Comparison of ENCODE assay signal across 7 mouse cellular contexts in genomic region chr6:55443927-55444688, GRCm38 (mm10). TPM values are rescaled to one million over a fixed set of nuclear protein-coding genes. Genes with fewer than 3 reads are reported as not detected.
DNase-seq lines count a peak whose midpoint lies in the region; ATAC-seq lines count a peak whose summit lies in the region.

No protein-coding gene starts in this region.

- H3K9ac ChIP-seq in hindbrain, embryonic 11.5 days (ENCODE audit: low read depth, low read length), result no peak overlapping the region
- H3K9ac ChIP-seq in midbrain, embryonic 14.5 days (replicated peaks; ENCODE audit: low read length), result no peak overlapping the region
- H3K9ac ChIP-seq in kidney, embryonic 15.5 days, result no peak overlapping the region

- no peaks in the 10 kb centered on the region for H3K36me3 ChIP-seq in hindbrain, embryonic 11.5 days (ENCODE audit: control insufficient read depth, insufficient read depth, low read length)
- no peaks in the 10 kb centered on the region for H3K36me3 ChIP-seq in midbrain, embryonic 14.5 days (ENCODE audit: control insufficient read depth, insufficient read depth, low read length)
- H3K36me3 ChIP-seq in kidney, embryonic 15.5 days, result no peaks in the 10 kb centered on the region

- no peaks in the 10 kb centered on the region for H3K9me3 ChIP-seq in hindbrain, embryonic 11.5 days (ENCODE audit: control insufficient read depth, low read length)
- H3K9me3 ChIP-seq in midbrain, embryonic 14.5 days (ENCODE audit: control insufficient read depth, low read length), result no peaks in the 10 kb centered on the region
- no peaks in the 10 kb centered on the region for H3K9me3 ChIP-seq in kidney, embryonic 15.5 days (replicated peaks)

- 17% methylated on average over 2 of the region's 2 CpGs for WGBS in hindbrain, embryonic 11.5 days
- 5% methylated on average over 2 of the region's 2 CpGs for WGBS in midbrain, embryonic 14.5 days
- 22% methylated on average over 2 of the region's 2 CpGs for WGBS in kidney, embryonic 15.5 days

- no peak overlapping the region for H3K4me3 ChIP-seq in hindbrain, embryonic 11.5 days (ENCODE audit: low read depth, low read length)
- H3K4me3 ChIP-seq in midbrain, embryonic 14.5 days (replicated peaks; ENCODE audit: low read depth, low read length), result no peak overlapping the region
- H3K4me3 ChIP-seq in kidney, embryonic 15.5 days (replicated peaks), result no peak overlapping the region

- peak; percentile 96 for ATAC-seq in hindbrain, embryonic 11.5 days (ENCODE audit: low FRiP score)
- ATAC-seq in midbrain, embryonic 14.5 days (ENCODE audit: low FRiP score, low TSS enrichment), result peak; percentile 94
- no peak for ATAC-seq in kidney, embryonic 15.5 days (replicated peaks; ENCODE audit: low FRiP score)

- H3K27ac ChIP-seq in hindbrain, embryonic 11.5 days (ENCODE audit: low read depth, low read length), result peak overlapping the region; percentile 80
- H3K27ac ChIP-seq in midbrain, embryonic 14.5 days (replicated peaks; ENCODE audit: low read depth, low read length), result peak overlapping the region; percentile 80
- no peak overlapping the region for H3K27ac ChIP-seq in kidney, embryonic 15.5 days

- peak; percentile 51 for DNase-seq in right cerebral cortex, adult 18-20 months
- no peak for DNase-seq in right cerebral cortex, adult 2 months (ENCODE audit: low spot score in 2 of 2)
- DNase-seq in hindbrain, embryonic 11.5 days (ENCODE audit: low spot score), result peak; percentile 76
- peak; percentile 84 for DNase-seq in midbrain, embryonic 14.5 days
- no peak for DNase-seq in c-Kit-positive CD71-positive TER-119-positive erythroid progenitor cells, embryonic 14.5 days (ENCODE audit: low spot score)
- no peak for DNase-seq in B cell, adult 2 months

- H3K4me1 ChIP-seq in hindbrain, embryonic 11.5 days (replicated peaks; ENCODE audit: control insufficient read depth, insufficient read depth, low read length), result peaks cover 9% of the 10 kb centered on the region
- peaks cover 33% of the 10 kb centered on the region for H3K4me1 ChIP-seq in midbrain, embryonic 14.5 days (ENCODE audit: control insufficient read depth, insufficient read depth, low read length)
- no peaks in the 10 kb centered on the region for H3K4me1 ChIP-seq in kidney, embryonic 15.5 days

- no peaks in the 10 kb centered on the region for H3K27me3 ChIP-seq in hindbrain, embryonic 11.5 days (ENCODE audit: control insufficient read depth, insufficient read depth, low read length)
- H3K27me3 ChIP-seq in midbrain, embryonic 14.5 days (ENCODE audit: control insufficient read depth, insufficient read depth, low read length), result no peaks in the 10 kb centered on the region
- 0 out of 2 replicates have a peak, but pooled peaks cover 6% of the 10 kb centered on the region for H3K27me3 ChIP-seq in kidney, embryonic 15.5 days

- H3K4me2 ChIP-seq in hindbrain, embryonic 11.5 days (replicated peaks; ENCODE audit: low read depth, low read length), result no peak overlapping the region
- no peak overlapping the region for H3K4me2 ChIP-seq in midbrain, embryonic 14.5 days (ENCODE audit: low read length)
- H3K4me2 ChIP-seq in kidney, embryonic 15.5 days, result no peak overlapping the region

RNA-seq across cellular contexts. Expression of gene Adcyap1r1, which starts 7.7 kb away (rescaled TPM):
- 21.1 and 21.6 TPM in 2 replicates for polyA plus RNA-seq in hindbrain, embryonic 11.5 days (2014; fragmentation: Nextera tagmentation; extraction: Ambion mirVana)
- polyA plus RNA-seq in midbrain, embryonic 14.5 days (2014; fragmentation: Nextera tagmentation; extraction: Ambion mirVana), result 50.2 and 52.7 TPM in 2 replicates
- 3.1 and 3.4 TPM in 2 replicates for polyA plus RNA-seq in kidney, embryonic 15.5 days (2015; fragmentation: Nextera tagmentation; extraction: Ambion mirVana)

Comparison
In these comparisons a context has a peak if more than half of its experiments do, and no peak if none do; other contexts are left out.
1. DNase-seq: peak in right cerebral cortex, adult 18-20 months (single experiment), hindbrain, embryonic 11.5 days (single experiment) and midbrain, embryonic 14.5 days (single experiment); none in right cerebral cortex, adult 2 months (0 of 2), c-Kit-positive CD71-positive TER-119-positive erythroid progenitor cells, embryonic 14.5 days (single experiment) and B cell, adult 2 months (0 of 2).